Mouse (Mus musculus) gastrocnemius, adult 2 months (tissue): ENCODE results near the gene Btbd2. TPM values are rescaled to one million over a fixed set of nuclear protein-coding genes. Genes with fewer than 3 reads are reported as not detected.

ENCODE experiments used
- DNase-seq: peaks from one replicate; pipeline ENCODE4 v3.0.0; 2022
- H3K27ac ChIP-seq: fragments of 200-600 bp; 2 replicates; pipeline ENCODE4 v1.8.1; 2022; ENCODE audit warnings: mild to moderate bottlenecking
- H3K4me3 ChIP-seq: fragments of 200-600 bp; 2 replicates; pipeline ENCODE4 v1.8.1; 2022; ENCODE audit warnings: mild to moderate bottlenecking, moderate library complexity
- CTCF ChIP-seq: fragments of 200-600 bp; IDR thresholded peaks from 2 replicates; pipeline ENCODE4 v1.8.1; 2022; ENCODE audit warnings: antibody characterized with exemption, mild to moderate bottlenecking, moderate library complexity
- intact Hi-C: fragments of 180-260 bp; cut with DNase I; formaldehyde crosslinking; loops from one replicate; pipeline ENCODE4 v1.15.1; 2025
- total RNA-seq, 2 experiments: library from RNA; stranded (reverse); gene quantifications; 2 replicates each; pipeline ENCODE4 v1.2.3; 2021

The Btbd2 gene
- total RNA-seq, 2 experiments from 2014 or later, result 34.7 to 40.0 TPM

DNA sequence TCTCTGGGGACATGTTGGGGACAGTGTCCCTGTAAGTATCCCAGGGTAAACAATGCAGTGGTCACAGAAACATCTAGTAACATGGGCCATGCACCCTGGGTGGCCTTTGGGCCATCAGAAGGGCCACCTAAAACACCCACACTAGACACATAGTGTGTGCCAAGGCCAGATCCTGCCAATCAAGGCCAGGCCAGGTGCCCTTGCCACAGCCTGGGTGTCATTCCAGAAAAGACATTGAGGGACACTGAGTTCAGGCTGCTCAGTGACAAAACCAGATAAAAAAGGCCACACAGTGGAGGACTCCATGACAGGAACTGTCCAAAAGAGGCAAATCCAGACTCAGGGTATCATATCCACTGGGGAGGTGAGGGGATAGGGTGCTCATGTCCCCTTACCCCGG lies 26.8 kb upstream of the Btbd2 start:
- Histone ChIP-seq H3K27ac (peak overlapping the region; percentile 24; the same call in 1 of the 2 replicates), H3K4me3 (no peak overlapping the region)
- intact Hi-C loops, result loop anchor here (1.0 to 2.0 kb wide), 2 partner anchors 24 to 73 kb away; no protein-coding TSS in a partner anchor
- TF ChIP-seq CTCF, result no peak
- no peak for DNase-seq

DNA sequence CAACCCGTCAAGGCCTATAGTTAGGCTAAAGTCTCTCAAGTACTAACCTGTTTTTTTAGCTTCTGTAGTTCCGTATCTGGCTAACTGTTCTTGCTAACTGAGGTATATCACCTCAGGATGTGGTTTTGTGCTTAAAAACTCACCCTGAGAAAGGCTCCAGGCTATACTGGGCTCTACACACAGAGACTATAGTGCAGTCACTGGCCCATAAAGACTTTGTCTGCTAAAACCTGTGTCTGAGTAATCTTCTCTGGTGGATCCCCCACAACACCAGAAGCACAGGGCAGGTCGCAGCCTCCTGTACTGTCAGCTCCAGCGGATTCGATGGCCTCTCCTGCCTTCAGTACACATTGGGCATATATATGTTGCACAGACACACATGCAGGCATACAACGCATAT lies 25.1 kb upstream of the Btbd2 start:
- Histone ChIP-seq H3K4me3 (no peak overlapping the region), H3K27ac (peak overlapping the region; percentile 28; the same call in 1 of the 2 replicates)
- intact Hi-C loops, result no loop called here
- no peak for DNase-seq
- no peak for TF ChIP-seq CTCF

GRCm38 (mm10) chr10:80680260-80680696 lies 23.4 kb upstream of the Btbd2 start:
- DNase-seq, result no peak
- TF ChIP-seq CTCF, result no peak
- Histone ChIP-seq H3K4me3 (peak overlapping the region; percentile 11; the same call in 1 of the 2 replicates), H3K27ac (peak overlapping the region; percentile 99)
- intact Hi-C loops, result loop anchor here (2.0 kb wide), 1 partner anchor 21 kb away; the partner anchor contains the start of gene Mob3a

DNA sequence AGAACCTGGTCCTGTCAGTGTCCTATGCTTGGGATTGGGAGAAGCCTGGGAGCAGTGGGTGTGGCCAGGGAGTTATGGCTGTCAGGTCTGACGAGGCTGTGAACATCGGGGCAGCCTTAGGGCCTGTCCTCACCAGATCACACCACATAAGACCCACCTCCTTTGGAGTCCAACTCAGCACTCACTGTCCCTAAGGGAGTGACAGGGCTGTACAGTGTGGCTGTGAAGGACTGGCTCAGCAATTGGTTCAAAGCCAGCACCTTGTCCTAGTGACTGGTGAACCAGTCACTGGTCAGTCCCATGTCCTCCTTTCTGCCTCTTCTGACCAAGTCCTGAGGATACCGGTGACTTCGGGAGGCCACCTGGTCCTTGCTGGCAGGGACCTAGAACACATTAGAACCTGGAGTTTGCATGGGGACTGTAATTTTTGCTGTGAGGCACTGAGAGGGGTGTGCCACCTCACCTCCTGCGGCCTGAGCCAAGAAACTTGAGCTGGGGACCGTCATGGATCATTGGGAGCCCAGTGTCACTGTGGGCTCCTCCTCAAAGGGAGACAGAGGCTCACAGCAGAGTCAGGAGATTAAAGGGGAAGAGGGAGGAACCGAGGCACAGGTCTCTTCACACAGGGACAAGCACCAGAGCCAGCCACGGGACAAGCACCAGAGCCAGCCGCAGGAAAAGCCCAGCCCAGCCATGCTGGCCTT lies 22.8 kb upstream of the Btbd2 start:
- H3K27ac ChIP-seq, result peak overlapping the region; percentile 99
- peak; percentile 73 for DNase-seq
- H3K4me3 ChIP-seq, result peak overlapping the region; percentile 11; the same call in 1 of the 2 replicates
- intact Hi-C loops, result loop anchor here (2.0 to 5.0 kb wide), 2 partner anchors 21 to 417 kb away; partner anchors contain the start of genes Dazap1, Gamt and Mob3a
- TF ChIP-seq CTCF, result no peak

- Histone ChIP-seq H3K27ac (peak overlapping the region; percentile 99), H3K4me3 (peak overlapping the region; percentile 88)
- TF ChIP-seq CTCF, result no peak
- intact Hi-C loops, result loop anchor here (5.0 kb wide), 1 partner anchor 416 kb away; the partner anchor contains the start of genes Dazap1 and Gamt
- peak; percentile 65 for DNase-seq
Observed at GRCm38 (mm10) chr10:80678601-80679377, 21.9 kb upstream of the Btbd2 start.

DNA sequence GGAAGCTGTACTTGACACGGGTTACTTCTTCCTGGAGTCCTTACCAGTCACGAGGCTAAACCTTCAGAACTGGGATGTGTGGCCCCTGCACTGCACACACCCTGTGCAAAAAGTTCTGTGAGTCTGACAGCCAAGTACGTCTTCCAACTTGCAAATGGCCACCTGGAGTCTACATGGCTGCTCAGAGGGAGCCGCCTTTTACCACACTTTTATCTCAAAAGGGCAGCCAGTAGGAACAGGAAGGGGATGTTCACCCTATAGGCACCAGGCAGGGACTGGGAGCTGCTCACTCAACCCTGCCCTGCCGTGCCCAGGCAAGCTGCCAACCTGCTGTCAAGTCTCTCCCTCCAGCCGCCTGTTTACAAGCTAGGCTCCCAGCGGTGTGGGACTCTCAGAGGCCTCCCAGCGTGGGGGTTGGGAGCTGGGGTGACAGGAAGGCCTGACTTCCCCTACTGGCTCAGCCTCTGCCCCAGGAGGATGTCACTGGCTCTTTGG lies 21.1 kb upstream of the Btbd2 start, which contains the start of gene Mknk2:
Gene Mknk2 (minus strand): TSS at position 171 of the 495 bp plus-strand sequence.
- Histone ChIP-seq H3K27ac (peak within 1 kb of the TSS; percentile 99), H3K4me3 (peak within 1 kb of the TSS; percentile 88)
- no peak for TF ChIP-seq CTCF
- intact Hi-C loops, result loop anchor here (5.0 kb wide), 1 partner anchor 416 kb away; the partner anchor contains the start of genes Dazap1 and Gamt
- peak; percentile 97 for DNase-seq

DNA sequence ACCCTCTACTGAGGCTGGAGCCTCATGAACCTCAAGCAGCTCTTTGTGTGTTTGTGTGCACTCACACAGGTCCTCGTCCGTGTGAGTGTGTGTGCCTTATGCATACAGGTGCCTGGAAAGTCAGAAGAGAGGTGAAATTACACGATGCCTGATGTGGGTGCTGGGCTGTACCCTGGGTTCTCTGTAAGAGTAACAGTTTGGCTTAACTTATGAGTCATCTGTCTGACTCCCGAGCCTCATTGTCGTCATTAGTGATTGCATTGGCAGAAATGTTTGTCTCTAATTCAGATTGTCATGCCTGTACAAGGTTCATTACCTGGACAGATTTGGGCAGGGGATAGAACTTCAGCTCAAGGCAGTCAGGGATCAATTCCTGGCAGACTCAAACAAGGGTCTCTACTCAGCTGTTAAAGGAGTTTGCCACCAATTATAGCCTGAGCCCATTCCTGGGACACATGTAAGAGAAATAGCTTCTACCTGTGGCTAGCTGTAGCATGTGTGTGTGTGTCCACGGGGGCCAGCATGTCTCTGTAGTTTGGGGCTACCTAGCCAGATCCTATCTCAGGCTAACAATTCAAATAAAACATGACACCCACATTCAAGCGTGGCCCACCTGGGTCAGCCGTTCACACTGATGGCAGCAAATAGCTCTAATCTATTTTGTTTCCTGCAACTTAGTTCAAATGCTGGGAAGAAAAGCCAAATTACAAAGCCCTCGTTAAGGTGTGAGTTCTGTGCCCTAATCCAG lies 20.4 kb upstream of the Btbd2 start:
- Histone ChIP-seq H3K27ac (peak overlapping the region; percentile 99), H3K4me3 (peak overlapping the region; percentile 88)
- intact Hi-C loops, result loop anchor here (5.0 kb wide), 1 partner anchor 415 kb away; the partner anchor contains the start of genes Dazap1 and Gamt
- DNase-seq, result peak; percentile 48
- TF ChIP-seq CTCF, result no peak

DNA sequence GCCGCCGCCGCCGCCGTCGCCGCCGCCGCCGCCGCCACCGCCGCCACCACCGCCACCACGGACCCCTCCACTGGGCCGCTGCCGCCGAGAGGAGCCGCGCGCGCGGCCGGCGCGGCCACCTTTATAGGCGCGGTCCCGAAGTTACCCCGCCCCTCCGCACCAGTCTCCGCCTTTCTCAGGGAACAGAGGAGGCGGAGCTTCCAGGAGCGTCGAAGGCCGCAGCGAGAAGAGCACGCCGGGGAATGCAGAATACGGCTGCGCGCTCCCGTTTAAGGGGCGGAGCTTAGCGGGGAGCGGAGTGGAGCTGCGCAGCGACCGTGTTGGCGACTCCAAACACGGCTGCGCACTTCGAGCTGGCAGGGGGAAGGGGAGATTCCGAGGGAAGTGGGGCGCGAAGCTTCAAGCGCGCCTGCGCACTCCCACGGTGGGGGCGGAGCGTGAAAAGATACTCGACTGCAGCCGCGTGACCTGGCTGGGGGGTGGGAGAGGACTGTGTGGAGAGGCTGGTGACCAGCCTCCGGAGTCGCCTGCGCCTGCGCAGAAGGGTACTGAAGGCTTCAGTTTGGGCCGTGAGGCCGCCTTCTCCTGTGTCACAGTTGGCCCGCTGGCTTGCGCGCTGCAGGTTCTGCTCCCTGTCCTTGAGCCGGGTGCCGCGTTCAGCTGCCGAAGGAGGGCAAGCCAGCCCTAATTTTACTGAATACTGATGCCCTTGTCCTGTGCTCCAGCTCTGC lies 19.5 kb upstream of the Btbd2 start:
- intact Hi-C loops, result loop anchor here (5.0 kb wide), 1 partner anchor 414 kb away; the partner anchor contains the start of genes Dazap1 and Gamt

GRCm38 (mm10) chr10:80675405-80676197 lies 18.7 kb upstream of the Btbd2 start:
- peak; percentile 11; the same call in 1 of the 2 replicates for TF ChIP-seq CTCF
- intact Hi-C loops, result loop anchor here (5.0 kb wide), 1 partner anchor 413 kb away; the partner anchor contains the start of genes Dazap1 and Gamt
- H3K4me3 ChIP-seq, result peak overlapping the region; percentile 98
- H3K27ac ChIP-seq, result peak overlapping the region; percentile 99
- DNase-seq, result no peak

More for the DNA sequence above, 19.5 kb upstream of the Btbd2 start:
- peak overlapping the region; percentile 98 for H3K4me3 ChIP-seq
- TF ChIP-seq CTCF, result no peak
- peak; percentile 100 for DNase-seq
- peak overlapping the region; percentile 99 for H3K27ac ChIP-seq

DNA sequence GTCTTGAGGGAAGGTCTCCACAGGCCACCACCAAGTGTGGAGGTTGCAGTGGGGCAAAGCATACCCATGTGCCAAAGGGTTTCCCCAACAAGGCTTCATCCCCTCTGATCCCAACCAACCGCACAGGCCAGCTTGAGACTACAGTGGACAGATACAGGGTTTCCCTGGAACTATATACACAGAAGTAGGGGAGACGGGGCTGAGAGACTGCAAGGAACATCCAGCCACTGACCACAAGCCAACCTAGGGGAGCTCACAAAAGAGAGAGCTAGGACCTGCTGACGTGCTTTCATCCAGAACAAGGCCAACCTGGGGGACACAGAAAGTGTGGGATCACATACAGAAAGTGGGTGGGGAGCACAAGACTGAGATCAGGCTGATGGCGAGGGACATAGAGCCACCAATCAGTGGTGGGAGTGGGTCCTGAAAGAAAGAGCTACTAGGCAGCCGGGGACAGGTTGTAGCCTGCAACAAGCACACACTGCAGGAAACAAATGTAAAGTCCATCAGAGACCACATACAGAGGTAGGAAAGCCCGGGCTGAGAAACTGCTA lies 18.1 kb upstream of the Btbd2 start:
- intact Hi-C loops, result loop anchor here (5.0 kb wide), 1 partner anchor 413 kb away; the partner anchor contains the start of genes Dazap1 and Gamt
- no peak for DNase-seq
- Histone ChIP-seq H3K4me3 (peak overlapping the region; percentile 98), H3K27ac (peak overlapping the region; percentile 99)
- TF ChIP-seq CTCF, result no peak
